In genomic region chr13:78189586-78189985, GRCm38 (mm10) we compare ENCODE assay signal across 14 mouse cellular contexts. TPM values are rescaled to one million over a fixed set of nuclear protein-coding genes. Genes with fewer than 3 reads are reported as not detected.
DNase-seq lines count a peak whose midpoint lies in the region; ATAC-seq lines count a peak whose summit lies in the region.
"Had no signal": no experiment of that assay in that cellular context is flagged by ENCODE, and none has a peak within 500 bp of the region (broad histone marks: within the 10 kb centered on the region; RNA-seq: fewer than 3 reads in every experiment).

No protein-coding gene starts in this region.

- 0 out of 2 replicates have a peak overlapping the region, but pooled peaks have one; percentile 22 for H3K4me2 ChIP-seq in embryonic facial prominence, embryonic 13.5 days
- H3K4me2 ChIP-seq in hindbrain, embryonic 12.5 days (replicated peaks), result peak overlapping the region; percentile 84
- H3K4me2 ChIP-seq in midbrain, embryonic 14.5 days (ENCODE audit: low read length), result peak overlapping the region; percentile 82
- H3K4me2 ChIP-seq: limb, embryonic 15.5 days; lung, embryonic 15.5 days had no signal

- no peaks in the 10 kb centered on the region for H3K9me3 ChIP-seq in embryonic facial prominence, embryonic 10.5 days
- no peaks in the 10 kb centered on the region for H3K9me3 ChIP-seq in embryonic facial prominence, embryonic 13.5 days
- no peaks in the 10 kb centered on the region for H3K9me3 ChIP-seq in hindbrain, embryonic 12.5 days (replicated peaks)
- no peaks in the 10 kb centered on the region for H3K9me3 ChIP-seq in midbrain, embryonic 14.5 days (ENCODE audit: control insufficient read depth, low read length)
- H3K9me3 ChIP-seq: limb, embryonic 15.5 days; lung, embryonic 15.5 days had no signal

- peaks cover 87% of the 10 kb centered on the region for H3K4me1 ChIP-seq in embryonic facial prominence, embryonic 10.5 days
- peaks cover 9% of the 10 kb centered on the region for H3K4me1 ChIP-seq in embryonic facial prominence, embryonic 13.5 days
- peaks cover 73% of the 10 kb centered on the region for H3K4me1 ChIP-seq in hindbrain, embryonic 12.5 days
- peaks cover 37% of the 10 kb centered on the region for H3K4me1 ChIP-seq in midbrain, embryonic 14.5 days (ENCODE audit: control insufficient read depth, insufficient read depth, low read length)

- H3K27ac ChIP-seq in embryonic facial prominence, embryonic 10.5 days (replicated peaks), result peak overlapping the region; percentile 57
- H3K27ac ChIP-seq in embryonic facial prominence, embryonic 13.5 days, result no peak overlapping the region
- H3K27ac ChIP-seq in hindbrain, embryonic 12.5 days, result peak overlapping the region; percentile 72
- H3K27ac ChIP-seq in midbrain, embryonic 14.5 days (replicated peaks; ENCODE audit: low read depth, low read length), result peak overlapping the region; percentile 72
- H3K27ac ChIP-seq: limb, embryonic 15.5 days; lung, embryonic 15.5 days had no signal

- DNase-seq in embryonic facial prominence, embryonic 10.5 days (ENCODE audit: low spot score), result no peak
- no peak for DNase-seq in midbrain, embryonic 14.5 days
- no peak for DNase-seq in adrenal gland, adult (ENCODE audit: inconsistent age in 2 of 2, low spot score in 1 of 2)
- DNase-seq in T-cell, adult 2 months (ENCODE audit: low spot score), result no peak
- no peak for DNase-seq in frontal cortex, postnatal 14 days (ENCODE audit: low spot score in 2 of 2)
- DNase-seq: adrenal gland, postnatal 10 days; layer of hippocampus, adult 9-11 months had no signal

- 38% methylated on average over 10 of the region's 10 CpGs for WGBS in embryonic facial prominence, embryonic 10.5 days
- 51% methylated on average over 10 of the region's 10 CpGs for WGBS in embryonic facial prominence, embryonic 13.5 days
- WGBS in hindbrain, embryonic 12.5 days, result 36% methylated on average over 10 of the region's 10 CpGs
- WGBS in midbrain, embryonic 14.5 days, result 51% methylated on average over 10 of the region's 10 CpGs

- H3K9ac ChIP-seq in embryonic facial prominence, embryonic 13.5 days, result no peak overlapping the region
- peak overlapping the region; percentile 66 for H3K9ac ChIP-seq in hindbrain, embryonic 12.5 days
- H3K9ac ChIP-seq in midbrain, embryonic 14.5 days (replicated peaks; ENCODE audit: low read length), result peak overlapping the region; percentile 100
- H3K9ac ChIP-seq: limb, embryonic 15.5 days; lung, embryonic 15.5 days had no signal

- H3K36me3 ChIP-seq in embryonic facial prominence, embryonic 10.5 days (replicated peaks), result peaks cover 78% of the 10 kb centered on the region
- 0 out of 2 replicates have a peak, but pooled peaks cover 4% of the 10 kb centered on the region for H3K36me3 ChIP-seq in embryonic facial prominence, embryonic 13.5 days
- H3K36me3 ChIP-seq in hindbrain, embryonic 12.5 days, result peaks cover 14% of the 10 kb centered on the region
- peaks cover 18% of the 10 kb centered on the region for H3K36me3 ChIP-seq in midbrain, embryonic 14.5 days (ENCODE audit: control insufficient read depth, insufficient read depth, low read length)
- H3K36me3 ChIP-seq: limb, embryonic 15.5 days had no signal

- peaks cover 94% of the 10 kb centered on the region for H3K27me3 ChIP-seq in embryonic facial prominence, embryonic 10.5 days (replicated peaks; ENCODE audit: low read depth, poor library complexity, severe bottlenecking)
- H3K27me3 ChIP-seq in embryonic facial prominence, embryonic 13.5 days, result peaks cover 95% of the 10 kb centered on the region
- peaks cover 10% of the 10 kb centered on the region; the same call in 1 of the 2 replicates for H3K27me3 ChIP-seq in hindbrain, embryonic 12.5 days
- H3K27me3 ChIP-seq in midbrain, embryonic 14.5 days (ENCODE audit: control insufficient read depth, insufficient read depth, low read length), result peaks cover 40% of the 10 kb centered on the region; the same call in 1 of the 2 replicates
- H3K27me3 ChIP-seq: CH12.LX, Patski had no signal

- no peak for ATAC-seq in embryonic facial prominence, embryonic 13.5 days (ENCODE audit: insufficient number of reproducible peaks, insufficient read depth, low FRiP score, low TSS enrichment, low read depth)
- ATAC-seq in hindbrain, embryonic 12.5 days (ENCODE audit: low FRiP score), result no peak
- ATAC-seq in midbrain, embryonic 14.5 days (ENCODE audit: low FRiP score, low TSS enrichment), result no peak
- ATAC-seq: intestine, postnatal 0 days; Patski had no signal

- H3K4me3 ChIP-seq in embryonic facial prominence, embryonic 10.5 days, result peak overlapping the region; percentile 90
- no peak overlapping the region for H3K4me3 ChIP-seq in embryonic facial prominence, embryonic 13.5 days
- H3K4me3 ChIP-seq in hindbrain, embryonic 12.5 days, result peak overlapping the region; percentile 30
- peak overlapping the region; percentile 87 for H3K4me3 ChIP-seq in midbrain, embryonic 14.5 days (replicated peaks; ENCODE audit: low read depth, low read length)
- H3K4me3 ChIP-seq: limb, embryonic 15.5 days; lung, embryonic 15.5 days had no signal

RNA-seq across cellular contexts. Expression of gene Nr2f1, which starts 10.0 kb away (rescaled TPM):
- 54.4 and 58.6 TPM in 2 replicates for polyA plus RNA-seq in embryonic facial prominence, embryonic 10.5 days (2016; fragmentation: Nextera tagmentation; extraction: Ambion mirVana)
- 14.1 and 15.8 TPM in 2 replicates for polyA plus RNA-seq in embryonic facial prominence, embryonic 13.5 days (2015; fragmentation: Nextera tagmentation; extraction: Ambion mirVana)
- 64.7 and 88.3 TPM in 2 replicates for polyA plus RNA-seq in hindbrain, embryonic 12.5 days (2016; fragmentation: Nextera tagmentation; extraction: Ambion mirVana)
- polyA plus RNA-seq in midbrain, embryonic 14.5 days (2014; fragmentation: Nextera tagmentation; extraction: Ambion mirVana), result 67.5 and 72.4 TPM in 2 replicates

Comparison
In these comparisons a context has a peak if more than half of its experiments do, and no peak if none do; other contexts are left out.
1. H3K4me2 ChIP-seq: peak in every context shown above with its lines; median percentile 84 in hindbrain, embryonic 12.5 days; 82 in midbrain, embryonic 14.5 days; 22 in embryonic facial prominence, embryonic 13.5 days.